Mouse (Mus musculus): ENCODE data around the gene Meiob.

The Meiob gene

GRCm38 (mm10) chr17:24873695-24874404 lies 69.8 kb downstream of the Meiob start:
- DNase-seq (ENCODE audit: extremely low read depth, low read depth) = no peak

GRCm38 (mm10) chr17:24874405-24874745 lies 70.3 kb downstream of the Meiob start:
- no peak for DNase-seq (ENCODE audit: extremely low read depth, low read depth)

- no peak for DNase-seq (ENCODE audit: extremely low read depth, low read depth)
These were observed 70.9 kb downstream of the Meiob start for GRCm38 (mm10) chr17:24874989-24875388.

GRCm38 (mm10) chr17:24877336-24878116 lies 73.4 kb downstream of the Meiob start:
- no peak for DNase-seq (ENCODE audit: extremely low read depth, low read depth)

GRCm38 (mm10) chr17:24878117-24878397 lies 74.0 kb downstream of the Meiob start:
- no peak for DNase-seq (ENCODE audit: extremely low read depth, low read depth)

GRCm38 (mm10) chr17:24878531-24878930 lies 74.4 kb downstream of the Meiob start:
- DNase-seq (ENCODE audit: extremely low read depth, low read depth) = no peak

GRCm38 (mm10) chr17:24881738-24882440 lies 77.8 kb downstream of the Meiob start:
- DNase-seq (ENCODE audit: extremely low read depth, low read depth) = no peak

- no peak for DNase-seq (ENCODE audit: extremely low read depth, low read depth)
These were observed 80.3 kb downstream of the Meiob start for GRCm38 (mm10) chr17:24884391-24884790.

- DNase-seq (ENCODE audit: extremely low read depth, low read depth) = no peak
These were observed 81.5 kb downstream of the Meiob start for GRCm38 (mm10) chr17:24885356-24886133.

- peak; percentile 100 for DNase-seq (ENCODE audit: extremely low read depth, low read depth)
These were observed 82.2 kb downstream of the Meiob start, which contains the start of the genes Nubp2 and Spsb3 for GRCm38 (mm10) chr17:24886134-24886931. Nubp2 (minus strand) TSS chr17:24886349. Spsb3 (plus strand) TSS chr17:24886643.

- no peak for DNase-seq (ENCODE audit: extremely low read depth, low read depth)
These were observed 82.8 kb downstream of the Meiob start for GRCm38 (mm10) chr17:24886932-24887271.

GRCm38 (mm10) chr17:24887291-24888080 lies 83.4 kb downstream of the Meiob start:
- DNase-seq (ENCODE audit: extremely low read depth, low read depth) = no peak

- DNase-seq (ENCODE audit: extremely low read depth, low read depth) = no peak
These were observed 84.8 kb downstream of the Meiob start for GRCm38 (mm10) chr17:24888862-24889261.

Data from MEL-GATA-1-ER (cell line).